Mouse (Mus musculus) liver, embryonic 12.5 days (tissue): ENCODE measurements around the gene Ppp6r1. TPM values are rescaled to one million over a fixed set of nuclear protein-coding genes. Genes with fewer than 3 reads are reported as not detected.
A peak's percentile ranks its signal among the peaks of the same experiment; 100 is the strongest.

Source experiments
- ATAC-seq: fragments of 200-750 bp; cut with Nextera tagmentation; 2 replicates; pipeline ENCODE4 v1.8.0; 2017; ENCODE audit warnings: moderate number of reproducible peaks, mild to moderate bottlenecking, moderate library complexity
- H3K27ac ChIP-seq: fragments of 300-500 bp; sonication (generic); 2 replicates; pipeline ENCODE4 v1.5.1; 2016; ENCODE audit warnings: mild to moderate bottlenecking
- H3K27me3 ChIP-seq: fragments of 300-500 bp; sonication (generic); replicated peaks from 2 replicates; pipeline ENCODE4 v1.6.1; 2016; ENCODE audit warnings: mild to moderate bottlenecking, moderate library complexity
- H3K36me3 ChIP-seq: fragments of 300-500 bp; sonication (generic); 2 replicates; pipeline ENCODE4 v1.6.1; 2016; ENCODE audit warnings: mild to moderate bottlenecking, moderate library complexity
- H3K4me1 ChIP-seq: fragments of 300-500 bp; sonication (generic); 2 replicates; pipeline ENCODE4 v1.6.1; 2016
- H3K4me2 ChIP-seq: fragments of 300-500 bp; sonication (generic); 2 replicates; pipeline ENCODE4 v1.6.1; 2016; ENCODE audit warnings: mild to moderate bottlenecking, moderate library complexity
- H3K4me3 ChIP-seq: fragments of 300-500 bp; sonication (generic); 2 replicates; pipeline ENCODE4 v1.5.1; 2016; ENCODE audit warnings: mild to moderate bottlenecking, moderate library complexity
- H3K9ac ChIP-seq: fragments of 300-500 bp; sonication (generic); 2 replicates; pipeline ENCODE4 v1.6.1; 2016; ENCODE audit warnings: mild to moderate bottlenecking, moderate library complexity
- H3K9me3 ChIP-seq: fragments of 300-500 bp; sonication (generic); replicated peaks from 2 replicates; pipeline ENCODE4 v1.6.1; 2016; ENCODE audit warnings: mild to moderate bottlenecking, moderate library complexity
- WGBS: fragments of 180-500 bp; shearing (Covaris S2); methylation state at CpG from one replicate; pipeline ENCODE4 v1.1.7; 2016; ENCODE audit not compliant: insufficient replicate concordance; 5-methylcytosine and 5-hydroxymethylcytosine counted together
- polyA plus RNA-seq: library from polyadenylated mRNA; unstranded; fragments of >200 nt; fragmentation: Nextera tagmentation; extraction: Ambion mirVana; gene quantifications from 2 replicates; pipeline ENCODE4 v1.2.1, GENCODE M21; 2016

The Ppp6r1 gene
- polyA plus RNA-seq, 1 experiment from 2014 or later, result 12.7 TPM

DNA sequence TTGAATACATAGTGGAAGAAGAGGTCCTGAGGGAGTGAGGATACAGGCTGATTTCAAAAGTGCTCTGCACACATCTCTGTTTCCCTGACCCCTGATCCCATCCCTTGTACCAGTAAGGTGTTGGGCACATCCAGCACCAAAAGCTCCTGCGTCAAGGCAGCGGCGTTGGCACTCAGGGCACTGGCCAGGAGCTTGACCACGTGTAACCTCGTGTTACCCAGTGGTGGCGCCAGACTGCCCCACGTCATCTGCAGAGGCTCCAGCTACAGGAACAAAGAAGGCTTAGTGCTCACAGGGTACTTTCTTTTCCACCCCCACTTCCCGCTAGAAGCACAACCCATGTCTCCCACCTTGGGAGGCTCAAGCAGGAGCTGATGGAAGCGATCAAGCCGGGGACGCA lies 17.7 kb downstream of the Ppp6r1 start:
- Histone ChIP-seq H3K4me3 (no peak overlapping the region), H3K9me3 (no peaks in the 10 kb centered on the region), H3K27me3 (no peaks in the 10 kb centered on the region), H3K4me2 (no peak overlapping the region), H3K27ac (no peak overlapping the region), H3K36me3 (peaks cover 99% of the 10 kb centered on the region), H3K9ac (0 out of 2 replicates have a peak overlapping the region, but pooled peaks have one; percentile 17), H3K4me1 (peaks cover 23% of the 10 kb centered on the region)
- WGBS, result 85% methylated on average over 11 of the region's 11 CpGs
- no peak for ATAC-seq

DNA sequence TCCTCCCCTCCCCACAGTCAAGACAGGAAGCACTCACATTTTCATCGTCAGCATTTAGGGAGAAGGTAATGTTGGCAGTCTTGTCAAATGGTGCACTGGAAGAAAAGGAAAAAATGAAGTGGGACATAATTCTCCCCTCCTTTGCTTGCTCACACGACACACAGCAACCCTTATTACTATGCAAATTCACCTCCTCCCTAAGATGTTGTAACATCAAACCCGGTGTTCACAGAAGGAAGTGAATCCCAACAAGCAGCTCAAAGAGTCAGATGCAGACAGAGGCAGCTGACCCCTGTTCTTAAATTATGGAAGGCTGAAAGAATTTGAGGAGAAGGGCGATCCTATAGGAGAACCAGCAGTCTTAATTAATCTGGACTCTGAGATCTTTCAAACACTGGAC lies 22.6 kb downstream of the Ppp6r1 start:
- 69% methylated on average over 4 of the region's 4 CpGs for WGBS
- peaks cover 23% of the 10 kb centered on the region for H3K4me1 ChIP-seq
- H3K27me3 ChIP-seq, result no peaks in the 10 kb centered on the region
- ATAC-seq, result no peak
- peaks cover 96% of the 10 kb centered on the region for H3K36me3 ChIP-seq
- H3K9me3 ChIP-seq, result no peaks in the 10 kb centered on the region
- no peak overlapping the region; the same call in 1 of the 2 replicates for H3K27ac ChIP-seq
- H3K9ac ChIP-seq, result no peak overlapping the region
- no peak overlapping the region for H3K4me3 ChIP-seq
- H3K4me2 ChIP-seq, result no peak overlapping the region

- peak within 1 kb of the TSS; percentile 75 for H3K4me2 ChIP-seq
- peaks cover 74% of the 10 kb centered on the region for H3K4me1 ChIP-seq
- peaks cover 85% of the 10 kb centered on the region for H3K36me3 ChIP-seq
- H3K4me3 ChIP-seq, result peak within 1 kb of the TSS; percentile 63
- H3K9me3 ChIP-seq, result no peaks in the 10 kb centered on the region
- H3K9ac ChIP-seq, result peak within 1 kb of the TSS; percentile 85; the same call in 1 of the 2 replicates
- WGBS, result 42% methylated on average over 4 of the region's 4 CpGs
- ATAC-seq, result peak; percentile 50
- no peaks in the 10 kb centered on the region for H3K27me3 ChIP-seq
- H3K27ac ChIP-seq, result peak within 1 kb of the TSS; percentile 98
Observed at GRCm38 (mm10) chr7:4631031-4631430, 27.8 kb downstream of the Ppp6r1 start, which contains the start of gene Tmem86b. TSS of gene Tmem86b (minus strand) at chr7:4631422.

DNA sequence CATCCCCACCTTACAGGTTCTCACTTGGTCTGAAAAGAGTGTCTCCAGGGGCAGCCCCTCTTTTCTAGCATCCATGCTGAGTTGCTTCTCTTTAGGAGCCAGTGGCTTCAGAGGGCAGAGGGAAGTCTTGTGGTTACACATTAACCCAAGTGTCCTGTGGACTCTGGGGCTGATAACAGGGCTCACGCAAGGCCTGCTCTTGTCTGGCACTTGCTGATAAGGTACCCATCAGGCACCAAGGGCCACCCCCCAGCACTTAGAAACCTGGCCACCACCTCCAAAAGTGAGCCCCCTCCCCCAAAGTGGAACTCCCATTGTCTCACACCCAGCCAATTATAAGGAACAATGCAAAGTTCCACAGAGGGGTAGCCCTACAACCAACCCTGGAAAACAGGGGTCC lies 28.6 kb downstream of the Ppp6r1 start:
- Histone ChIP-seq H3K4me3 (peak overlapping the region; percentile 63), H3K9me3 (no peaks in the 10 kb centered on the region), H3K27me3 (no peaks in the 10 kb centered on the region), H3K4me2 (peak overlapping the region; percentile 75), H3K9ac (peak overlapping the region; percentile 85), H3K4me1 (peaks cover 79% of the 10 kb centered on the region), H3K27ac (peak overlapping the region; percentile 98), H3K36me3 (peaks cover 78% of the 10 kb centered on the region)
- peak; percentile 93 for ATAC-seq
- 11% methylated on average over 1 of the region's 1 CpGs for WGBS

DNA sequence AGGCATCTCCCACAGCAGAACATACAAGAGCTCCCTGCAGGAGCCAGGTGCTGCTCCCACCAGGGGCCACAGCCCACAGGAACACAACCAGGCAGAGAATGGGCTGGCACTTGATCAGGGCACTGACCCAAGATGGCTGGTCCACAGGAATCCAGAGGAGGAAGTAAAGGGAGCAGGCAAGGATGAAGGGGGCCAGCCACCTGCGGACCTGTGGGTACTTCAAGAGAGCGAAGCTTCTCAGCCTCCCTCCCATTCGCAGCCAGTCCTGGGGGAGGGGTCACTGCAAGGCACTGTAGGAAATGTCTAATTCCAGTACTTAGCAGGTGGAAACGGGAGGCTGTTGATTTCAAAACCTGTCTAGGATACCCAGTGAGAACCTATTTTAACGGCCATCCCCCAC lies 29.2 kb downstream of the Ppp6r1 start:
- no peaks in the 10 kb centered on the region for H3K27me3 ChIP-seq
- peak; percentile 45 for ATAC-seq
- WGBS, result 18% methylated on average over 5 of the region's 5 CpGs
- H3K4me2 ChIP-seq, result peak overlapping the region; percentile 75
- H3K9me3 ChIP-seq, result no peaks in the 10 kb centered on the region
- peaks cover 73% of the 10 kb centered on the region for H3K36me3 ChIP-seq
- H3K9ac ChIP-seq, result peak overlapping the region; percentile 85
- H3K4me3 ChIP-seq, result peak overlapping the region; percentile 63
- H3K27ac ChIP-seq, result peak overlapping the region; percentile 98
- peaks cover 85% of the 10 kb centered on the region for H3K4me1 ChIP-seq

- no peak overlapping the region for H3K9ac ChIP-seq
- H3K4me1 ChIP-seq, result peaks cover 72% of the 10 kb centered on the region
- 82% methylated on average over 2 of the region's 2 CpGs for WGBS
Observed at GRCm38 (mm10) chr7:4625928-4626327, 32.9 kb downstream of the Ppp6r1 start.

DNA sequence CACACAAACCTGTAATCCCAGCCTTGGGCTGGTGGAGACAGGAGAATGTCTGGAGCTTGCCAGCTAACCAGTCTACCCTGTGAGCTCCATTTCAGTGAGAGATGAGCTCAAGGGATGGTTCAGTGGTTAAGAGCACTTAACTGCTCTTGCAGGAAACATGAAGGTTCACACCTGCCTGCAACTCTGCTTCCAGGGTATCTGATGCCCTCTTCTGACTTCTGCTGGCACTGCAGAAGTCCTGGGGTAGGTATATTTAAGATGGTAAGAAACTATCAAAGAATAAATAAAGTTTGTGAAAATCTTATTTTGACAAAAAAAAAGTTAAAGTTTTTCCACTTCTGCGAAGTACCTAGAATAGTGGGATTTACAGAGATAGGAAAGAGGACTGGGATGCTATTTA lies 34.5 kb downstream of the Ppp6r1 start:
- Histone ChIP-seq H3K4me2 (no peak overlapping the region), H3K9ac (no peak overlapping the region), H3K9me3 (no peaks in the 10 kb centered on the region), H3K4me3 (no peak overlapping the region), H3K27ac (peak overlapping the region; percentile 48; the same call in 1 of the 2 replicates), H3K4me1 (peaks cover 63% of the 10 kb centered on the region), H3K27me3 (no peaks in the 10 kb centered on the region), H3K36me3 (peaks cover 34% of the 10 kb centered on the region)
- ATAC-seq, result no peak
- 41% methylated on average over 1 of the region's 1 CpGs for WGBS

More at GRCm38 (mm10) chr7:4625928-4626327, 32.9 kb downstream of the Ppp6r1 start:
- H3K4me3 ChIP-seq, result no peak overlapping the region
- H3K9me3 ChIP-seq, result no peaks in the 10 kb centered on the region
- H3K4me2 ChIP-seq, result no peak overlapping the region
- peak overlapping the region; percentile 98; the same call in 1 of the 2 replicates for H3K27ac ChIP-seq
- peaks cover 38% of the 10 kb centered on the region for H3K36me3 ChIP-seq
- no peak for ATAC-seq
- no peaks in the 10 kb centered on the region for H3K27me3 ChIP-seq

DNA sequence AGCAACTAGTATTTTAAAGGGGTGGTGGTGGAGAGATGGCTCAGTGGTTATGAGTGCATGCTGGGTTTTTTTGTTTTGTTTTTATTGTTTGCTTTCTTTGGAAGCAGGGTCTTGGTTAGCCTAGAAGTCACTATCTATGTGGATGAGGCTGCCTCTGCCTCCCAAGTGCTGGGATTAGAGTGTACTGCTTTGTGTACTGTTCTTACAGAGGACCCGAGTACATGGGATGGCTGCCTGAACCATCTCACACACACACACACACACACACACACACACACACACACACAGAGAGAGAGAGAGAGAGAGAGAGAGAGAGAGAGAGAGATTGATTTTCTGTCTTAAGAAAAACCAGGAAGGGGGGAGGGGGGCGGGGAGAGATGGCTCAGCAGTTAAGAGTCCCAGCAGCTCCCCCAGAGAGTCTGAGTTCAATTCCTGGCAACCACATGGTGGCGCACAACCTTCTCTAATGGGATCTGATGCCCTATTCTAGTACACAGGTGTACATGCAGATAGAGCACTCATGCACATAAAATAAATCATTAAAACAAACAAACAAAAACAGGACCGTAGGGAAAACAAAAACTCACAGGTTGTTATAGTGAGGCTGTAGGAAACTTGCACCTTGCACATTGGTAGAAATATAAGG lies 35.2 kb downstream of the Ppp6r1 start:
- Histone ChIP-seq H3K9me3 (no peaks in the 10 kb centered on the region), H3K36me3 (peaks cover 27% of the 10 kb centered on the region), H3K27me3 (no peaks in the 10 kb centered on the region), H3K4me1 (peaks cover 56% of the 10 kb centered on the region), H3K27ac (no peak overlapping the region), H3K9ac (no peak overlapping the region), H3K4me3 (no peak overlapping the region), H3K4me2 (no peak overlapping the region)
- 22% methylated on average over 4 of the region's 4 CpGs for WGBS
- peak; percentile 72; the same call in 1 of the 2 replicates for ATAC-seq

DNA sequence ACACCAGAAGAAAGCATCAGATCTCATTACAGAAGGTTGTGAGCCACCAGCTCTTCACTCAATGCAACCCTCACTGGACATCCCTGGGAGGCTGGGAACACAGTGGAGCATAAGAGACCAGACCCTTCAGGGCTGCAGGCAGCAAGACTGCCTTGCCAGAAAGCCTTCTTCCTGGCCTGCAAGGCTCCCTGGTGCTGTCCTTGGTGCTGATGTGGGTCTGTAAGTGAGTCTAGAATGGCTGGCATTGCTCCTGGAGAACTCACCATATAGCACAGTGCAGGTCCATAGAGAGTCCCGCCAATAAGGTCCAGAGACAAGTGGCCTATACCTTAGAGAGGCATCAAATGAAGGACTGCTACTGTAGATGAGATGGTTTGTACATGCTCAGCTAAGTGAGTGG lies 38.8 kb downstream of the Ppp6r1 start:
- Histone ChIP-seq H3K4me3 (no peak overlapping the region), H3K4me2 (no peak overlapping the region), H3K4me1 (peaks cover 23% of the 10 kb centered on the region), H3K9me3 (no peaks in the 10 kb centered on the region), H3K9ac (no peak overlapping the region), H3K27me3 (no peaks in the 10 kb centered on the region), H3K36me3 (no peaks in the 10 kb centered on the region), H3K27ac (no peak overlapping the region)
- peak; percentile 13; the same call in 1 of the 2 replicates for ATAC-seq
- WGBS, result 29% methylated on average over 1 of the region's 1 CpGs

DNA sequence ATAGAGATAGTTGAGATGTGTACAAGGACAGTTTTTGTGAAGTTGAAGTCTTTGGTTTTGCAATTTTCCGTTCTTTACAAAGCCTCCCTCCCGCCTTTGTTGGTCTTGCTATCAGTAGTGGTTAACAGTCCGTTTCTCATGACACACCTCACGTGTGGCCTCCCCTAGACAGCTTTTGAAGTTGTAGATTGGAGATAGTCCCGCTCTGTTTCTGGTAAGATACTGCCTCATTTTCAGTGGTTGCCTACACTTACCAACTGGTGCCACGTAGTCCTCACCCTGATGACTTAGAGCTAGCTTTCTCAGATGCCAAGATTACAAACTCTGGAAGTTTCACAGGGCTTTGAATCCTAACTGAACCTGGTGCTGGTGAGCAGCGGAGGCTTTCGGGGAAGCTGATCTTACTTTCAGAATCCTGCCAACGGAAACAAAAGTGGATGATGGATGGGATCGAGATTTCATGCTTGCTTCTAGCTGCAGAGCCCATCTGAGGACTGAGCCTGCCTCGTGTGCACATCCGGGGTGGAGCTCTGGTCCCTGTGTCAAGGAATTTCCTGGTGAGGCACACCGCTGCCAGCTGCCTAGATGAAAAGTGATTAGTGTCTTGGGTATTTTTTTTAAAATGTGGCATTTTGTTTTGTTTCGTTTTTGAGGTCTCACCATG lies 44.9 kb downstream of the Ppp6r1 start:
- Histone ChIP-seq H3K4me3 (peak overlapping the region; percentile 14), H3K4me2 (peak overlapping the region; percentile 59), H3K9ac (peak overlapping the region; percentile 33; the same call in 1 of the 2 replicates)

GRCm38 (mm10) chr7:4612956-4613355 lies 45.9 kb downstream of the Ppp6r1 start:
- Histone ChIP-seq H3K27ac (no peak overlapping the region), H3K4me2 (no peak overlapping the region), H3K27me3 (no peaks in the 10 kb centered on the region; the same call in 1 of the 2 replicates), H3K9ac (no peak overlapping the region), H3K4me3 (no peak overlapping the region), H3K9me3 (no peaks in the 10 kb centered on the region), H3K4me1 (peaks cover 30% of the 10 kb centered on the region), H3K36me3 (no peaks in the 10 kb centered on the region)
- ATAC-seq, result no peak
- 64% methylated on average over 1 of the region's 1 CpGs for WGBS

More for the DNA sequence above, 44.9 kb downstream of the Ppp6r1 start:
- H3K27me3 ChIP-seq, result no peaks in the 10 kb centered on the region; the same call in 1 of the 2 replicates
- 32% methylated on average over 14 of the region's 14 CpGs for WGBS
- H3K36me3 ChIP-seq, result no peaks in the 10 kb centered on the region
- peaks cover 28% of the 10 kb centered on the region for H3K4me1 ChIP-seq
- H3K27ac ChIP-seq, result peak overlapping the region; percentile 79
- peak; percentile 93 for ATAC-seq
- no peaks in the 10 kb centered on the region for H3K9me3 ChIP-seq

- WGBS, result 61% methylated on average over 8 of the region's 8 CpGs
- no peak overlapping the region for H3K4me3 ChIP-seq
- peaks cover 33% of the 10 kb centered on the region for H3K4me1 ChIP-seq
- no peak overlapping the region for H3K27ac ChIP-seq
- H3K9ac ChIP-seq, result no peak overlapping the region
- no peak for ATAC-seq
- H3K4me2 ChIP-seq, result no peak overlapping the region
- no peaks in the 10 kb centered on the region; the same call in 1 of the 2 replicates for H3K27me3 ChIP-seq
- H3K9me3 ChIP-seq, result no peaks in the 10 kb centered on the region
- no peaks in the 10 kb centered on the region for H3K36me3 ChIP-seq
Observed at GRCm38 (mm10) chr7:4612386-4612785, 46.4 kb downstream of the Ppp6r1 start.
